13 mouse cellular contexts compared by ENCODE assay signal in genomic region chr9:60519601-60520000, GRCm38 (mm10). TPM values are rescaled to one million over a fixed set of nuclear protein-coding genes. Genes with fewer than 3 reads are reported as not detected.
DNase-seq lines count a peak whose midpoint lies in the region; ATAC-seq and TF ChIP-seq lines count a peak whose summit lies in the region.
"Had no signal": no experiment of that assay in that cellular context is flagged by ENCODE, and none has a peak within 500 bp of the region (broad histone marks: within the 10 kb centered on the region; RNA-seq: fewer than 3 reads in every experiment).

No protein-coding gene starts in this region.

- H3K4me1 ChIP-seq in hindbrain, embryonic 14.5 days (replicated peaks; ENCODE audit: control insufficient read depth, insufficient read depth, low read length) = peaks cover 36% of the 10 kb centered on the region
- no peaks in the 10 kb centered on the region; the same call in 1 of the 2 replicates for H3K4me1 ChIP-seq in hindbrain, postnatal 0 days (ENCODE audit: insufficient read depth, low read length)
- H3K4me1 ChIP-seq in intestine, embryonic 14.5 days (replicated peaks; ENCODE audit: control insufficient read depth, insufficient read depth, low read length) = peaks cover 58% of the 10 kb centered on the region
- H3K4me1 ChIP-seq in intestine, postnatal 0 days (replicated peaks; ENCODE audit: control insufficient read depth, insufficient read depth, low read length) = peaks cover 28% of the 10 kb centered on the region
- H3K4me1 ChIP-seq in neural tube, embryonic 14.5 days (ENCODE audit: control insufficient read depth, insufficient read depth, low read length) = peaks cover 22% of the 10 kb centered on the region

- no peak for ATAC-seq in hindbrain, embryonic 14.5 days (ENCODE audit: low FRiP score)
- ATAC-seq in hindbrain, postnatal 0 days = no peak
- ATAC-seq in intestine, embryonic 14.5 days (replicated peaks; ENCODE audit: low FRiP score, low TSS enrichment, low read depth) = no peak
- no peak for ATAC-seq in intestine, postnatal 0 days
- ATAC-seq in neural tube, embryonic 14.5 days (ENCODE audit: low read depth) = peak; percentile 31; the same call in 1 of the 2 replicates

- H3K4me3 ChIP-seq in hindbrain, embryonic 14.5 days (replicated peaks; ENCODE audit: low read length) = no peak overlapping the region
- H3K4me3 ChIP-seq in hindbrain, postnatal 0 days (ENCODE audit: low read length) = no peak overlapping the region
- peak overlapping the region; percentile 57 for H3K4me3 ChIP-seq in intestine, embryonic 14.5 days (ENCODE audit: low read depth, low read length)
- no peak overlapping the region for H3K4me3 ChIP-seq in intestine, postnatal 0 days (ENCODE audit: low read depth, low read length)
- no peak overlapping the region for H3K4me3 ChIP-seq in neural tube, embryonic 14.5 days (ENCODE audit: low read depth, low read length)
- H3K4me3 ChIP-seq: gastrocnemius, adult 2 months; left cerebral cortex, adult 2 months had no signal

- TF ChIP-seq CTCF in hindbrain, postnatal 0 days (IDR thresholded peaks at IDR 0.05; ENCODE audit: low read depth) = no peak
- TF ChIP-seq CTCF in intestine, postnatal 0 days (IDR thresholded peaks at IDR 0.05; ENCODE audit: low read depth) = no peak

- no peak overlapping the region for H3K9ac ChIP-seq in hindbrain, embryonic 14.5 days
- H3K9ac ChIP-seq in hindbrain, postnatal 0 days (replicated peaks; ENCODE audit: low read length) = no peak overlapping the region
- H3K9ac ChIP-seq in intestine, embryonic 14.5 days (ENCODE audit: low read length) = peak overlapping the region; percentile 14; the same call in 1 of the 2 replicates
- no peak overlapping the region for H3K9ac ChIP-seq in intestine, postnatal 0 days (ENCODE audit: low read depth, low read length)
- no peak overlapping the region for H3K9ac ChIP-seq in neural tube, embryonic 14.5 days (replicated peaks; ENCODE audit: low read depth, low read length)
- H3K9ac ChIP-seq: liver, embryonic 14.5 days had no signal

- 7% methylated on average over 3 of the region's 3 CpGs for WGBS in hindbrain, embryonic 14.5 days
- WGBS in hindbrain, postnatal 0 days = 19% methylated on average over 3 of the region's 3 CpGs
- 15% methylated on average over 3 of the region's 3 CpGs for WGBS in intestine, embryonic 14.5 days
- 52% methylated on average over 3 of the region's 3 CpGs for WGBS in intestine, postnatal 0 days
- 7% methylated on average over 3 of the region's 3 CpGs for WGBS in neural tube, embryonic 14.5 days

- H3K27ac ChIP-seq in hindbrain, embryonic 14.5 days = peak overlapping the region; percentile 49; the same call in 1 of the 2 replicates
- H3K27ac ChIP-seq in hindbrain, postnatal 0 days = no peak overlapping the region
- no peak overlapping the region for H3K27ac ChIP-seq in intestine, embryonic 14.5 days (ENCODE audit: low read depth)
- H3K27ac ChIP-seq in intestine, postnatal 0 days (ENCODE audit: low read depth, low read length) = no peak overlapping the region
- H3K27ac ChIP-seq in neural tube, embryonic 14.5 days (ENCODE audit: low read depth, low read length) = peak overlapping the region; percentile 48
- H3K27ac ChIP-seq: gastrocnemius, adult 2 months; left cerebral cortex, adult 2 months; liver, embryonic 14.5 days had no signal

- no peaks in the 10 kb centered on the region for H3K9me3 ChIP-seq in hindbrain, embryonic 14.5 days (ENCODE audit: control insufficient read depth, low read length)
- H3K9me3 ChIP-seq in hindbrain, postnatal 0 days (ENCODE audit: low read length) = no peaks in the 10 kb centered on the region
- H3K9me3 ChIP-seq in intestine, embryonic 14.5 days (ENCODE audit: control insufficient read depth, low read length) = no peaks in the 10 kb centered on the region
- H3K9me3 ChIP-seq in intestine, postnatal 0 days (ENCODE audit: control insufficient read depth) = no peaks in the 10 kb centered on the region
- no peaks in the 10 kb centered on the region for H3K9me3 ChIP-seq in neural tube, embryonic 14.5 days (ENCODE audit: control insufficient read depth, low read length)

- no peak overlapping the region; the same call in 1 of the 2 replicates for H3K4me2 ChIP-seq in hindbrain, embryonic 14.5 days (replicated peaks)
- no peak overlapping the region for H3K4me2 ChIP-seq in hindbrain, postnatal 0 days (ENCODE audit: low read depth, low read length)
- peak overlapping the region; percentile 81 for H3K4me2 ChIP-seq in intestine, embryonic 14.5 days (ENCODE audit: low read length)
- peak overlapping the region; percentile 81 for H3K4me2 ChIP-seq in intestine, postnatal 0 days (replicated peaks; ENCODE audit: low read depth)
- H3K4me2 ChIP-seq in neural tube, embryonic 14.5 days (ENCODE audit: low read depth, low read length) = no peak overlapping the region; the same call in 1 of the 2 replicates

- H3K27me3 ChIP-seq in hindbrain, embryonic 14.5 days (ENCODE audit: control insufficient read depth, insufficient read depth, low read length) = peaks cover 44% of the 10 kb centered on the region
- peaks cover 11% of the 10 kb centered on the region; the same call in 1 of the 2 replicates for H3K27me3 ChIP-seq in hindbrain, postnatal 0 days (ENCODE audit: insufficient read depth, low read length)
- no peaks in the 10 kb centered on the region for H3K27me3 ChIP-seq in intestine, embryonic 14.5 days (replicated peaks; ENCODE audit: control insufficient read depth, insufficient read depth, low read length)
- no peaks in the 10 kb centered on the region for H3K27me3 ChIP-seq in intestine, postnatal 0 days (replicated peaks; ENCODE audit: control insufficient read depth, insufficient read depth, low read length)
- H3K27me3 ChIP-seq in neural tube, embryonic 14.5 days (ENCODE audit: control insufficient read depth, insufficient read depth, low read length) = no peaks in the 10 kb centered on the region; the same call in 1 of the 2 replicates

- no peaks in the 10 kb centered on the region for H3K36me3 ChIP-seq in hindbrain, embryonic 14.5 days (replicated peaks; ENCODE audit: control insufficient read depth, insufficient read depth)
- H3K36me3 ChIP-seq in hindbrain, postnatal 0 days (ENCODE audit: insufficient read depth, low read length) = no peaks in the 10 kb centered on the region
- peaks cover 8% of the 10 kb centered on the region; the same call in 1 of the 2 replicates for H3K36me3 ChIP-seq in intestine, embryonic 14.5 days (ENCODE audit: control insufficient read depth, insufficient read depth, low read length)
- no peaks in the 10 kb centered on the region; the same call in 1 of the 2 replicates for H3K36me3 ChIP-seq in intestine, postnatal 0 days (ENCODE audit: control insufficient read depth, insufficient read depth)
- H3K36me3 ChIP-seq in neural tube, embryonic 14.5 days (ENCODE audit: control insufficient read depth, insufficient read depth, low read length) = no peaks in the 10 kb centered on the region

- DNase-seq in hindbrain, embryonic 14.5 days (ENCODE audit: low spot score) = no peak
- no peak for DNase-seq in hindbrain, postnatal 0 days (ENCODE audit: low spot score)
- DNase-seq in intestine, embryonic 14.5 days (ENCODE audit: low spot score) = no peak
- DNase-seq in cerebellum, adult 9-10 months = no peak
- no peak for DNase-seq in layer of hippocampus, adult 11-12 months (ENCODE audit: low spot score)
- DNase-seq: adrenal gland, postnatal 14 days; gastrocnemius, adult 2 months; kidney, adult 9 months; right cerebral cortex, postnatal 14 days had no signal

RNA-seq across cellular contexts. Expression of gene Thsd4, which starts 2.2 kb away (rescaled TPM):
- 4.1 and 6.4 TPM in 2 replicates for polyA plus RNA-seq in hindbrain, embryonic 14.5 days (2014; fragmentation: Nextera tagmentation; extraction: Ambion mirVana)
- total RNA-seq in hindbrain, postnatal 0 days (2014; rRNA removed) = 15.3 and 17.7 TPM in 2 replicates
- polyA plus RNA-seq in hindbrain, postnatal 0 days (2015; fragmentation: Nextera tagmentation; extraction: Ambion mirVana) = 4.8 and 4.9 TPM in 2 replicates
- 32.6 and 34.9 TPM in 2 replicates for polyA plus RNA-seq in intestine, embryonic 14.5 days (2014; fragmentation: Nextera tagmentation; extraction: Ambion mirVana)
- polyA plus RNA-seq in intestine, postnatal 0 days (2015; fragmentation: Nextera tagmentation; extraction: Ambion mirVana) = 11.4 and 13.6 TPM in 2 replicates
- polyA plus RNA-seq in neural tube, embryonic 14.5 days (2014; fragmentation: Nextera tagmentation; extraction: Ambion mirVana) = 9.0 and 12.8 TPM in 2 replicates

Comparison
In these comparisons a context has a peak if more than half of its experiments do, and no peak if none do; other contexts are left out.
1. H3K27ac ChIP-seq: peak in hindbrain, embryonic 14.5 days (single experiment) and neural tube, embryonic 14.5 days (single experiment); none in hindbrain, postnatal 0 days (single experiment), intestine, embryonic 14.5 days (single experiment) and intestine, postnatal 0 days (single experiment).
2. H3K4me2 ChIP-seq: peak in intestine, embryonic 14.5 days (single experiment) and intestine, postnatal 0 days (single experiment); none in hindbrain, embryonic 14.5 days (single experiment), hindbrain, postnatal 0 days (single experiment) and neural tube, embryonic 14.5 days (single experiment).